Mouse (Mus musculus) forebrain, embryonic 13.5 days (tissue): ENCODE data around the gene Ugt1a5. TPM values are rescaled to one million over a fixed set of nuclear protein-coding genes. Genes with fewer than 3 reads are reported as not detected.

Source experiments
- ATAC-seq: fragments of 200-750 bp; cut with Nextera tagmentation; 2 replicates; pipeline ENCODE4 v1.8.0; 2017
- H3K27ac ChIP-seq: fragments of 300-500 bp; sonication (generic); 2 replicates; pipeline ENCODE4 v1.5.1; 2015; ENCODE audit warnings: inconsistent platforms, mild to moderate bottlenecking, moderate library complexity
- H3K27me3 ChIP-seq: fragments of 300-500 bp; sonication (generic); 2 replicates; pipeline ENCODE4 v1.6.1; 2015; ENCODE audit warnings: mild to moderate bottlenecking, inconsistent platforms
- H3K36me3 ChIP-seq: fragments of 300-500 bp; sonication (generic); 2 replicates; pipeline ENCODE4 v1.6.1; 2015; ENCODE audit warnings: mild to moderate bottlenecking, inconsistent platforms; ENCODE audit not compliant: poor library complexity, severe bottlenecking
- H3K4me1 ChIP-seq: fragments of 300-500 bp; sonication (generic); 2 replicates; pipeline ENCODE4 v1.6.1; 2015; ENCODE audit warnings: inconsistent platforms
- H3K4me2 ChIP-seq: fragments of 300-500 bp; sonication (generic); 2 replicates; pipeline ENCODE4 v1.6.1; 2015; ENCODE audit warnings: inconsistent platforms, mild to moderate bottlenecking, moderate library complexity
- H3K4me3 ChIP-seq: fragments of 300-500 bp; sonication (generic); 2 replicates; pipeline ENCODE4 v1.5.1; 2015; ENCODE audit warnings: mild to moderate bottlenecking, inconsistent platforms
- H3K9ac ChIP-seq: fragments of 300-500 bp; sonication (generic); 2 replicates; pipeline ENCODE4 v1.6.1; 2015; ENCODE audit warnings: mild to moderate bottlenecking, inconsistent platforms
- H3K9me3 ChIP-seq: fragments of 300-500 bp; sonication (generic); replicated peaks from 2 replicates; pipeline ENCODE4 v1.6.1; 2016; ENCODE audit warnings: inconsistent platforms
- WGBS: fragments of 180-500 bp; shearing (Covaris S2); methylation state at CpG from one replicate; pipeline ENCODE4 v1.1.7; 2015; 5-methylcytosine and 5-hydroxymethylcytosine counted together
- polyA plus RNA-seq: library from polyadenylated mRNA; unstranded; fragments of >200 nt; fragmentation: Nextera tagmentation; extraction: Ambion mirVana; gene quantifications from 2 replicates; pipeline ENCODE4 v1.2.1, GENCODE M21; 2015

The Ugt1a5 gene
- polyA plus RNA-seq, 1 experiment from 2014 or later: not detected

DNA sequence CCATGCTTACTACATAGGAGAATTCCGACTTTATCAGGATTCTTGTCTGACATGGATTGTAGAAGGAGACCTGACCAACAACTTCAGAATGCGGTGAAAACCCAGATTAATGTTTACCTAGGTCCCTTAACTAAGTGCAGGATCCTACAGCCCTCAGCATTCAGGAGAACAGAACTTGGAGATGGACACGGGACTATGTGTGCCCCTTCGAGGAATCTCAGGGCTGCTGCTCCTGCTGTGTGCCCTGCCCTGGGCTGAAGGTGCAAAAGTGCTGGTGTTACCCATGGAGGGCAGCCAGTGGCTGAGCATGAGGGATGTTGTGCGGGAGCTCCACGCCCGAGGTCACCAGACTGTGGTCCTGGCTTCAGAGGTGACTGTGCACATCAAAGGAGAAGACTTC is 34.6 kb downstream of the Ugt1a5 start, which contains the start of gene Ugt1a2:
Gene Ugt1a2 (plus strand): TSS at position 146 of the 400 bp plus-strand sequence.
- no peaks in the 10 kb centered on the region for H3K36me3 ChIP-seq
- 89% methylated on average over 7 of the region's 7 CpGs for WGBS
- peaks cover 5% of the 10 kb centered on the region; the same call in 1 of the 2 replicates for H3K9me3 ChIP-seq
- H3K9ac ChIP-seq: no peak within 1 kb of the TSS
- no peak within 1 kb of the TSS for H3K4me2 ChIP-seq
- no peaks in the 10 kb centered on the region for H3K4me1 ChIP-seq
- no peak within 1 kb of the TSS for H3K4me3 ChIP-seq
- H3K27me3 ChIP-seq: no peaks in the 10 kb centered on the region
- H3K27ac ChIP-seq: no peak within 1 kb of the TSS
- no peak for ATAC-seq

DNA sequence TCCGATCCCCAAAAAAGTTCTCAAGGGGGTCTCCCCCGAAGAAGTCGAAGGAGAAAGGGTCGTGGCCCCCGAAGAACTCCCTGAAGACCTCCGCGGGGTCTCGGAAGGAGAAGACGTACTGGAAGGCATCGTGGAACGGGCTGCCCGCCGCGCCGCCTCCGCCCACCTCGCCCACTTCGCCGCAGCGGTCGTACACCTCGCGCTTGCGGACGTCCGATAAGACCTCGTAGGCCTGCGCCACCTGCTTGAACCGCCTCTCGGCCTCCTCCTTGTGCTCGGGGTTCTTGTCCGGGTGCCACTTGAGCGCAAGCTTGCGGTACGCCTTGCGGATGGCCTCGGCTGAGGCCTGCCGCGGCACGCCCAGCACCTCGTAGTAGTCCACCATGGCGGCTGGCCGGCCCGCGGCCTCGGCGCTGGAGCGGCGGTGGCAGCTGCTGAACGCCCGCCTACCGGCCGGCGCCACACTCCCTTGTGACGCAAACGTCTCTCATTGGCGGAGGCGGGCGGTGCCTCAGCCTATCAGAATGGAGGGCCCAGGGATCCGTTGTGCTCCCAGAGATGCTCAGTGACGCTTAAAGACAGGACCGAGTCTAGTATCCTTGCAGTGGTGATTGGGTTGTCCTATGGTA is 39.6 kb downstream of the Ugt1a5 start, which contains the start of gene Dnajb3:
Gene Dnajb3 (minus strand): TSS at position 489 of the 629 bp plus-strand sequence.
- H3K9ac ChIP-seq: peak within 1 kb of the TSS; percentile 74
- 5% methylated on average over 62 of the region's 62 CpGs for WGBS

DNA sequence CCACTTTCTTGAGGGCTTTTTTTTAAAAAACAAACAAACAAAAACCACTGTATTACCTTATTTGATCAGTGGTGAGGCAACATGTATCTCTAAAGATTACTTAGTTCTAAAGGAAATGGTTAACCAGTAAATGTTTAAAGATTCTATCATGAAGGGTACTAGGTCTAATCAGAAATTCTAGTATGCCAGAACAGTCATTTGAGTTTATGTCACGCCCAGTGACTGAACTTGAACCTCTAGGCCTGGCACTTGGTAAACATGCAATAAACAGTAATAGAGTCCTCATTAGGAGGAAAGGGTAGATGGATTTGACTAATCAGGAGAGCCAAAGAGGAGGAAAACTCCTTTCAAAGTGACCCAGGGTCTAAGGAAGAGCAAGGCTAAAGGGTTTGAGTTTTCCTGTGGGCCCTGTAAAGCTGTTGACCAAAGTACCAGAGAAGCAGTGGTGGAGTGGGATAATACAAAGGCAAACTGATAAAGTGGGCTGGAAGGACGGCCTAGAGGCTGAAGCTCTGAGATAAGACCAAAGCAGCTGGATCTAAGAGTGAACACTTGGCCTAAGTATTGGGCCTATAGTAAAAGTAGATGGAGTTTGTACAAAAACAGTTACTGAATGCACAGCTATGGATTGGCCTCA is 41.1 kb downstream of the Ugt1a5 start:
- no peaks in the 10 kb centered on the region for H3K36me3 ChIP-seq
- no peak overlapping the region for H3K9ac ChIP-seq
- H3K4me2 ChIP-seq: no peak overlapping the region
- H3K4me1 ChIP-seq: no peaks in the 10 kb centered on the region
- 91% methylated on average over 2 of the region's 2 CpGs for WGBS
- no peak for ATAC-seq
- H3K4me3 ChIP-seq: no peak overlapping the region
- no peak overlapping the region for H3K27ac ChIP-seq
- H3K27me3 ChIP-seq: no peaks in the 10 kb centered on the region
- peaks cover 13% of the 10 kb centered on the region for H3K9me3 ChIP-seq

More for the DNA sequence above, 39.6 kb downstream of the Ugt1a5 start, which contains the start of gene Dnajb3:
- ATAC-seq: peak; percentile 100
- Histone ChIP-seq H3K9me3 (peaks cover 5% of the 10 kb centered on the region; the same call in 1 of the 2 replicates), H3K4me2 (peak within 1 kb of the TSS; percentile 70), H3K27ac (no peak within 1 kb of the TSS; the same call in 1 of the 2 replicates), H3K27me3 (no peaks in the 10 kb centered on the region), H3K4me3 (peak within 1 kb of the TSS; percentile 50), H3K36me3 (no peaks in the 10 kb centered on the region), H3K4me1 (no peaks in the 10 kb centered on the region)

GRCm38 (mm10) chr1:88211812-88212211 is 46.0 kb downstream of the Ugt1a5 start, which contains the start of gene Ugt1a1:
Gene Ugt1a1, plus strand, starts transcription at chr1:88211959.
- no peaks in the 10 kb centered on the region for H3K27me3 ChIP-seq
- H3K9ac ChIP-seq: no peak within 1 kb of the TSS
- ATAC-seq: no peak
- no peak within 1 kb of the TSS for H3K27ac ChIP-seq
- H3K9me3 ChIP-seq: peaks cover 52% of the 10 kb centered on the region
- H3K36me3 ChIP-seq: no peaks in the 10 kb centered on the region
- no peak within 1 kb of the TSS for H3K4me2 ChIP-seq
- H3K4me3 ChIP-seq: no peak within 1 kb of the TSS
- H3K4me1 ChIP-seq: no peaks in the 10 kb centered on the region
- 70% methylated on average over 8 of the region's 8 CpGs for WGBS

GRCm38 (mm10) chr1:88212341-88213045 is 46.7 kb downstream of the Ugt1a5 start:
- ATAC-seq: no peak

DNA sequence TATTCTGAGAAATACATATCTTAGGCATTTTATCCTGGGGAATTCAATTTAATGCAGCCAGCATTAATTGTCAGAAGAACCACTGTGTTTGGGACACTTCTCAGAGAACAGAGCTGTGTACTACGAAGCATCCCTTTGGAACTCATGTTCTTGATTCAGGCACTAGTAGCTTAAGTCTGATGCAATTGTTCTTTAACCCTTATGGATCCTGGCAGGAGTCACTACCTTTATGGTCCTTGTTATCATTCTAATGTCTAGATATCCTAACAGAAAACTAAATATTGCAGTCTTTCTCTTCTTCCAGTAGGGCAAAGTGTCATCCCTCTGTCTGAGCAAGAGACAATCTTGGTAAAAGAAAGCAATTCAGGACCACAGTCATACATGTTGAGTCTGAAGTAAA is 47.2 kb downstream of the Ugt1a5 start:
- WGBS: 77% methylated on average over 1 of the region's 1 CpGs

More at GRCm38 (mm10) chr1:88212341-88213045, 46.7 kb downstream of the Ugt1a5 start:
- Histone ChIP-seq H3K36me3 (no peaks in the 10 kb centered on the region), H3K4me3 (no peak overlapping the region), H3K27ac (no peak overlapping the region), H3K27me3 (no peaks in the 10 kb centered on the region), H3K9ac (no peak overlapping the region), H3K4me1 (no peaks in the 10 kb centered on the region), H3K9me3 (peaks cover 59% of the 10 kb centered on the region), H3K4me2 (no peak overlapping the region)
- WGBS: 60% methylated on average over 8 of the region's 8 CpGs

GRCm38 (mm10) chr1:88213766-88214461 is 48.1 kb downstream of the Ugt1a5 start:
- ATAC-seq: no peak
- WGBS: 83% methylated on average over 2 of the region's 2 CpGs
- no peak overlapping the region for H3K27ac ChIP-seq

More for the DNA sequence above, 47.2 kb downstream of the Ugt1a5 start:
- Histone ChIP-seq H3K9ac (no peak overlapping the region), H3K27ac (no peak overlapping the region), H3K4me2 (no peak overlapping the region), H3K36me3 (no peaks in the 10 kb centered on the region), H3K27me3 (no peaks in the 10 kb centered on the region), H3K4me3 (no peak overlapping the region), H3K4me1 (no peaks in the 10 kb centered on the region), H3K9me3 (peaks cover 61% of the 10 kb centered on the region)
- no peak for ATAC-seq

GRCm38 (mm10) chr1:88214462-88214952 is 48.7 kb downstream of the Ugt1a5 start:
- H3K4me3 ChIP-seq: no peak overlapping the region
- H3K4me2 ChIP-seq: no peak overlapping the region
- no peak for ATAC-seq
- no peak overlapping the region for H3K9ac ChIP-seq
- H3K27me3 ChIP-seq: no peaks in the 10 kb centered on the region
- no peaks in the 10 kb centered on the region for H3K4me1 ChIP-seq
- H3K36me3 ChIP-seq: no peaks in the 10 kb centered on the region
- peaks cover 61% of the 10 kb centered on the region for H3K9me3 ChIP-seq
- no peak overlapping the region for H3K27ac ChIP-seq
- WGBS: 79% methylated on average over 2 of the region's 2 CpGs

More at GRCm38 (mm10) chr1:88213766-88214461, 48.1 kb downstream of the Ugt1a5 start:
- no peak overlapping the region for H3K4me3 ChIP-seq
- no peak overlapping the region for H3K9ac ChIP-seq
- no peaks in the 10 kb centered on the region for H3K36me3 ChIP-seq
- H3K4me2 ChIP-seq: no peak overlapping the region
- no peaks in the 10 kb centered on the region for H3K4me1 ChIP-seq
- peaks cover 61% of the 10 kb centered on the region for H3K9me3 ChIP-seq
- H3K27me3 ChIP-seq: no peaks in the 10 kb centered on the region

DNA sequence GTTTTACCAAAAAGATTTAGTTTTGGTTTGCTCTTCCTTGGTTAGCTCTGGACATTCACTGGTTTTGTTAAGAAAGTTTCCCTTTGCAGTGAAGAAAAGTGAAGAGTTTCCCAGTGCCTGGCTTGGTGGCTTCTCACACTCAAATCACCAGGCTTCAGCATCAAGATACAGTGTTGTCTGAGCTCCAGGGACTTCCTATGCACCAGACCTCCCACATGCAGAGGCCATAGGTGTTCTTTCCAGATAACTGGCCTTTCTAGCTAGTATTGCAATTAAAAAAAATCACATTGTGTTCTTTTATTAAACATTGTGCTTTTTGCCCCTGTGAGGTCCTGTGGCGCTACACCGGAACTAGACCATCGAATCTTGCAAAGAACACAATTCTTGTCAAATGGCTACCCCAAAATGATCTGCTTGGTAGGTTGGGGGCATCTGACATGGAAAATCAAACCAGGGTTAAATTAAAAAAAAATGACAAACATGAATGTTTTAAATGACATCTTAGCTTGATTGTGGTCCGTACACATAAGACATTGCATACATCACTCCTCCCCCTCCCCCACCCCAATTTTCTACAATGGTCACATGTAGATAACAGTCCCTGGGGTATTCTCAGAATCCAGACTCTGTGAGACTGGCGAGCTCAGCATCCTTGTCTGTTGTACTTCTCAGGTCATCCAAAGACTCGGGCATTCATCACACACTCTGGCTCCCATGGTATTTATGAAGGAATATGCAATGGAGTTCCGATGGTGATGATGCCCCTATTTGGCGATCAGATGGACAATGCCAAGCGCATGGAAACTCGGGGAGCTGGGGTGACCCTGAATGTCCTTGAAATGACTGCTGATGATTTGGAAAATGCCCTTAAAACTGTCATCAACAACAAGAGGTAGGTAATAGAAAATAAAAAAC is 49.9 kb downstream of the Ugt1a5 start:
- H3K4me1 ChIP-seq: no peaks in the 10 kb centered on the region
- no peaks in the 10 kb centered on the region for H3K36me3 ChIP-seq
- no peak overlapping the region for H3K4me3 ChIP-seq
- no peak for ATAC-seq
- 71% methylated on average over 10 of the region's 10 CpGs for WGBS
- H3K9me3 ChIP-seq: peaks cover 61% of the 10 kb centered on the region
- H3K4me2 ChIP-seq: no peak overlapping the region
- no peak overlapping the region for H3K27ac ChIP-seq
- H3K27me3 ChIP-seq: no peaks in the 10 kb centered on the region
- no peak overlapping the region for H3K9ac ChIP-seq

DNA sequence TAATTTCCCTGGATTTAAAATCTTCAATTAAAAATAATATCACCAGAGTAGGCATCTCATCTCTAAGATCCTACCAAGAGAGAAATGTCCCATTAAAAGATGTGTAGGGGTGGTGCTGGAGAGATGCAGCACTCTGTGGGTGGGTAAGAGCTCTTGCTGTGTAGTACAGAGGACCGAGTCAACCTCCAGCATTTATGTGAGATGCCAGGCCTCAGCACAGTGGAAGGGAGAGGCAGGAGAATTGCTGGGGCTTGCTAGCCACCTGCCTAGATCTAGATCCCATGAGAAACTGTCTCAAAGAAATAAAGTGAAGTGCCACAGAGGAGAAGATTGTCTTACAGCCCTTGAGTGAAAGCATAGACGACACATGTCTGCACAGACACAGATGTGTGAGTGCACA is 50.7 kb downstream of the Ugt1a5 start:
- no peak overlapping the region for H3K4me3 ChIP-seq
- H3K9me3 ChIP-seq: peaks cover 58% of the 10 kb centered on the region
- 67% methylated on average over 2 of the region's 2 CpGs for WGBS

GRCm38 (mm10) chr1:88217144-88217543 is 51.3 kb downstream of the Ugt1a5 start:
- 63% methylated on average over 2 of the region's 2 CpGs for WGBS
- ATAC-seq: no peak
- H3K27me3 ChIP-seq: no peaks in the 10 kb centered on the region
- H3K4me2 ChIP-seq: no peak overlapping the region
- no peak overlapping the region for H3K27ac ChIP-seq
- no peak overlapping the region for H3K4me3 ChIP-seq
- H3K9ac ChIP-seq: no peak overlapping the region
- no peaks in the 10 kb centered on the region for H3K4me1 ChIP-seq
- H3K36me3 ChIP-seq: no peaks in the 10 kb centered on the region
- H3K9me3 ChIP-seq: peaks cover 54% of the 10 kb centered on the region

More for the DNA sequence above, 50.7 kb downstream of the Ugt1a5 start:
- Histone ChIP-seq H3K4me1 (no peaks in the 10 kb centered on the region), H3K36me3 (no peaks in the 10 kb centered on the region), H3K27me3 (no peaks in the 10 kb centered on the region), H3K9ac (no peak overlapping the region), H3K4me2 (no peak overlapping the region), H3K27ac (no peak overlapping the region)
- ATAC-seq: no peak
